Mouse (Mus musculus): Measurements from ENCODE around the gene Pex11g. TPM values are rescaled to one million over a fixed set of nuclear protein-coding genes. Genes with fewer than 3 reads are reported as not detected.

Gene Pex11g
- total and polyA plus RNA-seq, 3 experiments: 1.3 to 5.9 (median 2.7) TPM

- Histone ChIP-seq H3K4me1 (ENCODE audit: control insufficient read depth in 1 of 2, insufficient read depth in 2 of 2) (peaks cover 3 to 12% of the 10 kb centered on the region in 2 experiments; a peak in 2 of 4 replicates), H3K36me3 (replicated peaks in 1 of 2; ENCODE audit: control insufficient read depth in 1 of 2, insufficient read depth in 1 of 2, low read length in 1 of 2) (peaks cover 0 to 41% of the 10 kb centered on the region in 2 experiments), H3K79me2 (replicated peaks; ENCODE audit: control insufficient read depth, extremely low read depth, insufficient read depth, poor library complexity, severe bottlenecking) (no peaks in the 10 kb centered on the region), H3K4me2 (ENCODE audit: insufficient read depth, low read depth, poor library complexity, severe bottlenecking) (no peak overlapping the region), H3K9me3 (replicated peaks; ENCODE audit: low read length) (no peaks in the 10 kb centered on the region), H3K4me3 (replicated peaks in 1 of 3; ENCODE audit: low read depth in 2 of 3, low read length in 2 of 3, poor library complexity in 1 of 3) (no peak overlapping the region), H3K27me3 (replicated peaks) (no peaks in the 10 kb centered on the region), H3K27ac (ENCODE audit: insufficient read depth, low read depth) (no peak overlapping the region), H3K9ac (ENCODE audit: insufficient read depth, low read depth) (no peak overlapping the region)
- DNase-seq (ENCODE audit: extremely low read depth): no peak
- dilution Hi-C loops (cut with MboI; ENCODE audit: extremely low pct_ligation_motif_present, extremely low pct_unique_long_range_greater_than_20kb, low sequenced_read_pairs) (no loop called here), in situ Hi-C loops (cut with MboI; ENCODE audit: low pct_ligation_motif_present, low pct_unique_long_range_greater_than_20kb, low sequenced_read_pairs) (loop anchor here (10.0 kb wide), 1 partner anchor 212 kb away; the partner anchor contains the start of genes Fcor and Trappc5)
- TF ChIP-seq MAFK (IDR thresholded peaks at IDR 0.05; ENCODE audit: insufficient replicate concordance, low read length) (no peak), GABPA (IDR thresholded peaks at IDR 0.05; ENCODE audit: insufficient replicate concordance, low read depth, low read length) (no peak), ZC3H11A (IDR thresholded peaks at IDR 0.05; ENCODE audit: low read depth, low read length) (no peak), JUND (conservative IDR thresholded peaks at IDR 0.05; ENCODE audit: low read depth, low read length) (no peak), UBTF (IDR thresholded peaks at IDR 0.05; ENCODE audit: low read depth, low read length) (no peak), NRF1 (IDR thresholded peaks at IDR 0.05; ENCODE audit: low read depth, low read length) (no peak), ZMIZ1 (IDR thresholded peaks at IDR 0.05; ENCODE audit: low read depth, low read length) (no peak), ZKSCAN1 (IDR thresholded peaks at IDR 0.05; ENCODE audit: borderline replicate concordance, low read depth, low read length) (no peak), SMC3 (IDR thresholded peaks at IDR 0.05; ENCODE audit: low read depth, low read length) (no peak), RCOR1 (conservative IDR thresholded peaks at IDR 0.05; ENCODE audit: low read depth, low read length) (no peak), SIN3A (IDR thresholded peaks at IDR 0.05; ENCODE audit: low read length) (no peak)
These were observed 4.2 kb downstream of the Pex11g start for GRCm38 (mm10) chr8:3463248-3463647.

GRCm38 (mm10) chr8:3451992-3452391, 15.5 kb downstream of the Pex11g start:
- H3K4me3 ChIP-seq (replicated peaks in 1 of 3; ENCODE audit: low read depth in 2 of 3, low read length in 2 of 3, poor library complexity in 1 of 3): no peak overlapping the region
- peaks cover 0 to 8% of the 10 kb centered on the region in 2 experiments for H3K36me3 ChIP-seq (replicated peaks in 1 of 2; ENCODE audit: control insufficient read depth in 1 of 2, insufficient read depth in 1 of 2, low read length in 1 of 2)
- H3K9ac ChIP-seq (ENCODE audit: insufficient read depth, low read depth): no peak overlapping the region
- no peaks in the 10 kb centered on the region for H3K9me3 ChIP-seq (replicated peaks; ENCODE audit: low read length)
- H3K4me2 ChIP-seq (ENCODE audit: insufficient read depth, low read depth, poor library complexity, severe bottlenecking): no peak overlapping the region
- in situ Hi-C loops (cut with MboI; ENCODE audit: low pct_ligation_motif_present, low pct_unique_long_range_greater_than_20kb, low sequenced_read_pairs) (no loop called here), dilution Hi-C loops (cut with MboI; ENCODE audit: extremely low pct_ligation_motif_present, extremely low pct_unique_long_range_greater_than_20kb, low sequenced_read_pairs) (no loop called here)
- H3K79me2 ChIP-seq (replicated peaks; ENCODE audit: control insufficient read depth, extremely low read depth, insufficient read depth, poor library complexity, severe bottlenecking): no peaks in the 10 kb centered on the region
- no peak overlapping the region for H3K27ac ChIP-seq (ENCODE audit: insufficient read depth, low read depth)
- H3K4me1 ChIP-seq (ENCODE audit: control insufficient read depth in 1 of 2, insufficient read depth in 2 of 2): peaks cover 0 to 4% of the 10 kb centered on the region in 2 experiments; a peak in 1 of 4 replicates
- no peaks in the 10 kb centered on the region for H3K27me3 ChIP-seq (replicated peaks)
- DNase-seq (ENCODE audit: extremely low read depth): no peak
- TF ChIP-seq ETS1 (conservative IDR thresholded peaks at IDR 0.05; ENCODE audit: low read depth, low read length): no peak
- no peak for TF ChIP-seq HCFC1 (IDR thresholded peaks at IDR 0.05; ENCODE audit: low read depth, low read length)
- TF ChIP-seq ELF1 (IDR thresholded peaks at IDR 0.05; ENCODE audit: low read depth, low read length): no peak

Measured in CH12.LX (cell line).